Mouse (Mus musculus): Measurements from ENCODE around the gene Nr4a3.

Nr4a3 gene

GRCm38 (mm10) chr4:48124416-48124772 lies 79.4 kb downstream of the Nr4a3 start:
- no peak for DNase-seq

GRCm38 (mm10) chr4:48124773-48125469 lies 80.0 kb downstream of the Nr4a3 start, which contains the start of gene Stx17:
Gene Stx17 (plus strand): TSS chr4:48124915.
- DNase-seq: peak; percentile 76 to 91

- no peak for DNase-seq
Measured at GRCm38 (mm10) chr4:48130314-48130713, 85.4 kb downstream of the Nr4a3 start.

GRCm38 (mm10) chr4:48131606-48132005 lies 86.7 kb downstream of the Nr4a3 start:
- DNase-seq: no peak

GRCm38 (mm10) chr4:48132721-48133120 lies 87.8 kb downstream of the Nr4a3 start:
- no peak for DNase-seq
